9 mouse cellular contexts compared by ENCODE assay signal in genomic region chr1:162859545-162859976, GRCm38 (mm10). TPM values are rescaled to one million over a fixed set of nuclear protein-coding genes. Genes with fewer than 3 reads are reported as not detected.
DNase-seq lines count a peak whose midpoint lies in the region; ATAC-seq lines count a peak whose summit lies in the region.
"Had no signal": no experiment of that assay in that cellular context is flagged by ENCODE, and none has a peak within 500 bp of the region (broad histone marks: within the 10 kb centered on the region; RNA-seq: fewer than 3 reads in every experiment).

No protein-coding gene starts in this region.

- H3K4me1 ChIP-seq in limb, embryonic 11.5 days (ENCODE audit: control insufficient read depth, insufficient read depth, low read length), result 0 out of 2 replicates have a peak, but pooled peaks cover 11% of the 10 kb centered on the region

- peak; percentile 65 for ATAC-seq in limb, embryonic 11.5 days (ENCODE audit: insufficient number of reproducible peaks, low FRiP score, low TSS enrichment, low read depth)

- no peak overlapping the region for H3K4me3 ChIP-seq in limb, embryonic 11.5 days (ENCODE audit: low read depth, low read length)

- H3K27me3 ChIP-seq in limb, embryonic 11.5 days (ENCODE audit: control insufficient read depth, insufficient read depth, low read length), result no peaks in the 10 kb centered on the region

- intact Hi-C loops in heart, postnatal 14 days (cut with DNase I), result no loop called here

- no peaks in the 10 kb centered on the region for H3K9me3 ChIP-seq in limb, embryonic 11.5 days (ENCODE audit: control insufficient read depth, low read length)

- WGBS in limb, embryonic 11.5 days, result 58% methylated on average over 10 of the region's 10 CpGs

- peak; percentile 13 for DNase-seq in embryo, embryonic 10 days (ENCODE audit: low spot score)
- no peak for DNase-seq in embryo, embryonic 9.5 days (ENCODE audit: extremely low spot score)
- peak; percentile 14 for DNase-seq in R1 (ENCODE audit: low read depth, low spot score)
- peak; percentile 11 to 17 for DNase-seq in heart, postnatal 14 days
- no peak for DNase-seq in limb, embryonic 11.5 days (ENCODE audit: low spot score)
- no peak for DNase-seq in retina, embryonic 14.5 days (ENCODE audit: low spot score)
- no peak for DNase-seq in c-Kit-positive CD71-positive TER-119-positive erythroid progenitor cells, embryonic 14.5 days (ENCODE audit: low spot score)
- no peak for DNase-seq in natural killer cell, adult 2 months (ENCODE audit: low spot score in 2 of 2)

- H3K4me2 ChIP-seq in limb, embryonic 11.5 days (ENCODE audit: low read depth, severe bottlenecking), result no peak overlapping the region

- H3K9ac ChIP-seq in limb, embryonic 11.5 days (ENCODE audit: low read length), result no peak overlapping the region
- H3K9ac ChIP-seq: liver, embryonic 14.5 days had no signal

- no peaks in the 10 kb centered on the region for H3K36me3 ChIP-seq in limb, embryonic 11.5 days (ENCODE audit: control insufficient read depth, insufficient read depth, low read length)

- no peak overlapping the region for H3K27ac ChIP-seq in limb, embryonic 11.5 days (replicated peaks; ENCODE audit: low read depth, low read length)
- H3K27ac ChIP-seq: liver, embryonic 14.5 days had no signal

RNA-seq across cellular contexts. Expression of gene Fmo1, which starts 6.8 kb away (rescaled TPM):
- total RNA-seq in heart, postnatal 14 days (2021), result 10 to 100 TPM; 32.4 to 46.2 TPM
- 2.8 and 3.1 TPM in 2 replicates for polyA plus RNA-seq in limb, embryonic 11.5 days (2014; fragmentation: Nextera tagmentation; extraction: Ambion mirVana)

RNA-seq across cellular contexts. Expression of gene Fmo2, which starts 39.0 kb away (rescaled TPM):
- 10 to 100 TPM in 1 of 2 experiments, 1 to 10 TPM in 1; 8.7 to 22.0 TPM for total RNA-seq in heart, postnatal 14 days (2021)
- 1.6 and 2.2 TPM in 2 replicates for polyA plus RNA-seq in limb, embryonic 11.5 days (2014; fragmentation: Nextera tagmentation; extraction: Ambion mirVana)

RNA-seq across cellular contexts. Expression of gene Fmo4, which starts 45.8 kb away (rescaled TPM):
- under 1 TPM in 1 of 2 experiments, not detected in 1; 0.31 TPM for total RNA-seq in heart, postnatal 14 days (2021)
- polyA plus RNA-seq in limb, embryonic 11.5 days (2014; fragmentation: Nextera tagmentation; extraction: Ambion mirVana), result not detected in 2 replicates

Comparison
In these comparisons a context has a peak if more than half of its experiments do, and no peak if none do; other contexts are left out.
1. DNase-seq: peak in embryo, embryonic 10 days (single experiment), R1 (single experiment) and heart, postnatal 14 days (2 of 2); none in embryo, embryonic 9.5 days (single experiment), limb, embryonic 11.5 days (single experiment), retina, embryonic 14.5 days (single experiment), c-Kit-positive CD71-positive TER-119-positive erythroid progenitor cells, embryonic 14.5 days (single experiment) and natural killer cell, adult 2 months (0 of 2).